Mouse (Mus musculus): ENCODE results near the gene Ebf3. TPM values are rescaled to one million over a fixed set of nuclear protein-coding genes. Genes with fewer than 3 reads are reported as not detected.

The Ebf3 gene
- 0.30 and 0.48 TPM in 2 replicates for polyA plus RNA-seq (2012; rRNA removed)

- under 1% methylated on average over 109 of the region's 127 CpGs for WGBS
- DNase-seq (ENCODE audit: low read depth, low spot score) = no peak
These were observed at the start of gene Ebf3 for GRCm38 (mm10) chr7:137313904-137314691. TSS of gene Ebf3 (minus strand) at chr7:137314445.

- DNase-seq (ENCODE audit: low read depth, low spot score) = no peak
- WGBS = 79% methylated on average over 7 of the region's 7 CpGs
These were observed 32.6 kb upstream of the Ebf3 start for GRCm38 (mm10) chr7:137346860-137347259.

GRCm38 (mm10) chr7:137346068-137346467 lies 31.8 kb upstream of the Ebf3 start:
- no peak for DNase-seq (ENCODE audit: low read depth, low spot score)
- WGBS = 63% methylated on average over 10 of the region's 10 CpGs

GRCm38 (mm10) chr7:137333951-137334350 lies 19.7 kb upstream of the Ebf3 start:
- DNase-seq (ENCODE audit: low read depth, low spot score) = no peak
- 85% methylated on average over 2 of the region's 2 CpGs for WGBS

GRCm38 (mm10) chr7:137322926-137323325 lies 8.7 kb upstream of the Ebf3 start:
- 2% methylated on average over 21 of the region's 21 CpGs for WGBS
- no peak for DNase-seq (ENCODE audit: low read depth, low spot score)

- DNase-seq (ENCODE audit: low read depth, low spot score) = no peak
- 3% methylated on average over 62 of the region's 72 CpGs for WGBS
These were observed 7.9 kb upstream of the Ebf3 start for GRCm38 (mm10) chr7:137321961-137322784.

GRCm38 (mm10) chr7:137321141-137321813 lies 7.0 kb upstream of the Ebf3 start:
- DNase-seq (ENCODE audit: low read depth, low spot score) = no peak
- 2% methylated on average over 51 of the region's 52 CpGs for WGBS

GRCm38 (mm10) chr7:137320320-137320719 lies 6.1 kb upstream of the Ebf3 start:
- 11% methylated on average over 11 of the region's 11 CpGs for WGBS
- DNase-seq (ENCODE audit: low read depth, low spot score) = no peak

GRCm38 (mm10) chr7:137318924-137319885 lies 5.0 kb upstream of the Ebf3 start:
- no peak for DNase-seq (ENCODE audit: low read depth, low spot score)
- WGBS = 3% methylated on average over 48 of the region's 48 CpGs

- 9% methylated on average over 9 of the region's 9 CpGs for WGBS
- DNase-seq (ENCODE audit: low read depth, low spot score) = no peak
These were observed 4.1 kb upstream of the Ebf3 start for GRCm38 (mm10) chr7:137318383-137318775.

- DNase-seq (ENCODE audit: low read depth, low spot score) = no peak
- 4% methylated on average over 24 of the region's 24 CpGs for WGBS
These were observed 3.6 kb upstream of the Ebf3 start for GRCm38 (mm10) chr7:137317659-137318382.

GRCm38 (mm10) chr7:137316926-137317658 lies 2.8 kb upstream of the Ebf3 start:
- WGBS = 6% methylated on average over 39 of the region's 39 CpGs
- DNase-seq (ENCODE audit: low read depth, low spot score) = no peak

GRCm38 (mm10) chr7:137316181-137316925 lies 2.1 kb upstream of the Ebf3 start:
- DNase-seq (ENCODE audit: low read depth, low spot score) = no peak
- 13% methylated on average over 20 of the region's 20 CpGs for WGBS

- DNase-seq (ENCODE audit: low read depth, low spot score) = no peak
- WGBS = 8% methylated on average over 19 of the region's 19 CpGs
These were observed 1.3 kb upstream of the Ebf3 start for GRCm38 (mm10) chr7:137315544-137315940.

GRCm38 (mm10) chr7:137314710-137315543 lies 682 bp upstream of the Ebf3 start:
- WGBS = 2% methylated on average over 48 of the region's 48 CpGs

GRCm38 (mm10) chr7:137313183-137313903 lies 902 bp downstream of the Ebf3 start:
- 1% methylated on average over 79 of the region's 79 CpGs for WGBS
- DNase-seq (ENCODE audit: low read depth, low spot score) = no peak

More at GRCm38 (mm10) chr7:137314710-137315543, 682 bp upstream of the Ebf3 start:
- DNase-seq (ENCODE audit: low read depth, low spot score) = no peak
